Mouse (Mus musculus) CD8-positive naive resting alpha-beta T cell, adult 57 days (primary cell): ENCODE results near the gene Defb3. TPM values are rescaled to one million over a fixed set of nuclear protein-coding genes. Genes with fewer than 3 reads are reported as not detected.

Experiments used
- total RNA-seq: library from RNA; stranded (reverse); gene quantifications from one replicate; pipeline ENCODE4 v1.2.4, GENCODE M21; 2023

Gene Defb3
- total RNA-seq, result not detected

GRCm38 (mm10) chr8:19293060-19293459 is at the start of gene Defb3:
Gene Defb3, plus strand, starts transcription at chr8:19293360.

DNA sequence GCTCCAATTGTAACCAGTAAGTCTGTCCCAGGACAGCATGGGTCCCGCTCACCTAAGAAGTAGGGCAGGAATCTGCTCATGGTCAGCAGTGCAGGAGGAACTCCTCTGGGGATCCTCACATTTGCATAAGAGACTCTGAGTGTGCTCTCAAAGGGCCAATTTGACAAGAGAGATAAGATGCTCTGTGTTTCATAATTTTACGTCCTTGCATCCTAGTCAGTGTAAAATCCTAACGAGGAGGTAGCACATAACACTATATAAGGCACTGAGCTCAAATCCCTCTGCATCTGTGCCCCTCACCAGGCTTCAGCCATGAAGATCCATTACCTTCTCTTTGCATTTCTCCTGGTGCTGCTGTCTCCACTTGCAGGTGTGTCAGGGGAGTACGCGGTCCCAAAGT is 45.9 kb upstream of the Defb3 start, which contains the start of gene Defb5:
Defb5 (plus strand) TSS at position 301 of the 400 bp plus-strand sequence.

Other genes with a start within 250 kb of the Defb3 start
- not detected for gene Defb39, start 228.6 kb upstream of the Defb3 start, total RNA-seq
- not detected for gene Defb12, start 178.5 kb upstream of the Defb3 start, total RNA-seq
- gene Defb34, start 169.6 kb upstream of the Defb3 start, total RNA-seq, result not detected
- not detected for gene Gm45826, start 152.6 kb upstream of the Defb3 start, total RNA-seq
- gene Defb14, start 99.0 kb upstream of the Defb3 start, total RNA-seq, result not detected
- not detected for gene Defb4, start 94.7 kb upstream of the Defb3 start, total RNA-seq
- gene Defb6, start 67.9 kb upstream of the Defb3 start, total RNA-seq, result not detected
- gene Defb46, start 53.4 kb upstream of the Defb3 start, total RNA-seq, result not detected
- gene Defb5, start 45.8 kb upstream of the Defb3 start, total RNA-seq, result not detected
- gene Defb8, start 154.2 kb downstream of the Defb3 start, total RNA-seq, result not detected
- not detected for gene Defb7, start 201.7 kb downstream of the Defb3 start, total RNA-seq